Mouse (Mus musculus): ENCODE results near the gene Mlycd.

Gene Mlycd

GRCm38 (mm10) chr8:119404648-119405047 is 10.0 kb downstream of the Mlycd start:
- no peak for DNase-seq

DNA sequence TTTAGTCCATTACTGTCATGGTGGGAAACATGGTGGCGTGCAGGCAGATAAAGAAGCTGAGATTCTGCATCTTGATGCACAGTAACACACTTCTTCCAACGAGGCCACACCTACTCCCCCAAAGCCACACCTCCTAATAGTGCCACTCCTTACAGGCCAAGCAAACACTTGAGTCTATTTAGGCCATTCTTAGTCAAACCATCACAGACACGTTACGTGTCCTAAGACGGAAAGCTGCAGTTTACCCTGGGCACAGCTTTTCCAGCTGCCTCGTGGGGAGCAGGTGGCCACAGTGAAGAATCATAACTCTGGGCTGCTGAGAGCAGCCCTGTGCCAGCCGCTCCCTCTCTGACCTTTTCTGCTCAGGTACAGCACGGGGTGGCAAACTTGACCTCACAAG is 13.6 kb downstream of the Mlycd start:
- DNase-seq, result no peak

DNA sequence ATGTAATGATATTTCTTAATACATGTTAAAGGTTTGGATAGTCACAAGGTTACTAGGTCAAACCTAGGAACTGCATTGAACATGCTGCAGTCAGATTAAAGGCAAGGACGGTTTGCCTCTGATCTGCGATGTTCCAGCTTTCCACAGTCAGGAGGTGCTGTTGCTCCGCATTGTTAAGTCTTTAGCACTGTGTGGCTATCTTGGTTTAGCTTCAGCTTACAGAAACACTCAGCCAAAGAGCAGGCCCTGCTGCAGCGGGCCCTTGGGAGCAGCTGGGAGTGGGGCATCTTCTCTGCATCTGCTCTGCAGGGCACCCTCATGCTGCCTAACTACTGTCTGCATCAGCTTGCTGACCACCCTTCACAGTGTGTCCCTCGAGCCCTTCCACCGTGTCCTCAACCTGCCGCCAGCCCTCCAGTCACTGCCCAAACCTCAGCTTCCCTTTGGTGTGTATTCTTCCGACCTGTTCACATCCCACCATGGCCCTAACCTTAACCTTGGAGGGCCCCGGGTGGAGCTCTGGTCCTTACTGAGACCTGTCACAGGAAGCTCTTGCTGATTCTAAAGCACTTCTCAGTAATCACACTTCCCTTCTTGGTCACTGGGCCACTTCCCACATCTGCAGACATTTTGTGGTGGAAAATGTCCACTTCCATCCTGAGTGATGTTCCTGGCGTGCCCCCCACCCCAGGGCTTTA is 17.5 kb downstream of the Mlycd start:
- DNase-seq, result no peak

DNA sequence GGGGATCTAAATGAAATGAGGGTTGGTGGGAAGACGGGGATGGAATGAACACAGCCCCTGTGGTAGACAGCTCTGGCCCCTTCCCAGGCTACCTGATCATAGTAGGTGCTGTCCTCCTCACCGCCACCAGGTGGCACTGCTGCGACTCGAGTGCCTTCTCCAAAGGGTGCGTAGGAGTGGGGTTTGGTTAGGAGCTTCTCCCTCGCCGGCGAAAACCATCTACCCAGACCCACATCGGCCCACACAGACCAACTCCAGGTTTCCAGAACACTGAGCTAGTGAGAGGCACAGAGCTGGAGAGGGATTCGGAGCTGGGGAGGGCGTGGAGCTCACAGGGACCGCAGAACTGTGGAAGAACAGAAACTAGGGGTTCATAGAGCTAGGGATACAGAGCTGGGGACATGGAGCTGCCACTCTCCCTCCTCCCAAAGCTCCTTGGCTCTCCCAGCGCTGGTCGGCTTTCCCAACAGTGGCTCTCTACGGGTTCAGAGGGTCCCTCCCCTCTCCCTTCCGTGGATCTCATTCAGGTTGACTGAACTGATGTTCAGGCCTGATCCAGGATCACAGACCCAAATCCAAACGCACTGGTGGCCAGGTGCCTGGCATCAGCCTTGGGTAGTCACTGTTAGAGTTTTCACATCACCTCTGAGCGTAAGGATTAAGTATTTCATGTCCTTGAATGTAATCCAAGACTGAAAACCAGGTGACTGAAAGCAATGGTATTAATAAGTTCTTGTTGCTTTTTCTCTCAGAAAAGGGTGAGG is 18.2 kb downstream of the Mlycd start:
- DNase-seq, result peak; percentile 78

DNA sequence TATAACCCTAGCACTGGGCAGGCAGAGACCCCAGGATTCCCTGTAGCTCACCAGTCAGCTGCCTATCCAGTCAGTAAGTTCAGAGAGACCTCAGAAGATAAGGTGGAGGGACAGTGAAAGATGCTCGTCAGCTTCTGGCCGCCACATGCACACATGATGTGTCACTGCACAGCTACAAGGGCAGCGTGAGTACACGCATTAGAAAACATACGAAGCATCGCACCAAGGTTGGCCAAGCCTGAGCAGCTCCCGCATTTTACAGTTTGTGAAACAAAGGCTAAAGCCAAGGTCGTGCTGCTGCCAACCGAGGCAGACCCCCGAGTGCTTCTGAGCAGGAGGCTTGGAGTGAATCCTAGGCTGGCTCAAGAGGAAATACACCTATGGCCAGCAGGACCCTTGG is 18.9 kb downstream of the Mlycd start:
- DNase-seq, result no peak

DNA sequence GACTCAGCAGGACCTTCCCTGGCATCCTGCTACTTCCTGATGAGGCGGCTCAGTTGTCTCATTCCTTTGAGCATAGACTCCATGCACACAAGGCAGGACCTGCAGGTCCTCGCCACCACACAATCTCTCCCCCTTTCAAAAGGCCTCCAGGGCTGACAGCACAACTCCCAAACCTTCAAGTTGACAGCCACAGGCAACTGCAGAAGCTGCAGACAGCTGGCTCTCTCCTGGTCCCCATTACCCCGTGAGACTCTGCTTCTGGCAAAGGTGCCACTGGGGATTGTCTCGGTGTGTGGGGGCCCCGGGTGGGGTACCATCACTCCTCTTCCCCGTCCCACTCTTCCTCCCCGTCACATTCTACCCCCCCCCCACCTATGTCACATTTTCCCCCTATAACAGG is 25.6 kb downstream of the Mlycd start:
- no peak for DNase-seq

- no peak for DNase-seq
These were observed 27.0 kb downstream of the Mlycd start for GRCm38 (mm10) chr8:119421603-119422122.

- DNase-seq, result no peak
These were observed 27.5 kb downstream of the Mlycd start for GRCm38 (mm10) chr8:119422123-119422711.

DNA sequence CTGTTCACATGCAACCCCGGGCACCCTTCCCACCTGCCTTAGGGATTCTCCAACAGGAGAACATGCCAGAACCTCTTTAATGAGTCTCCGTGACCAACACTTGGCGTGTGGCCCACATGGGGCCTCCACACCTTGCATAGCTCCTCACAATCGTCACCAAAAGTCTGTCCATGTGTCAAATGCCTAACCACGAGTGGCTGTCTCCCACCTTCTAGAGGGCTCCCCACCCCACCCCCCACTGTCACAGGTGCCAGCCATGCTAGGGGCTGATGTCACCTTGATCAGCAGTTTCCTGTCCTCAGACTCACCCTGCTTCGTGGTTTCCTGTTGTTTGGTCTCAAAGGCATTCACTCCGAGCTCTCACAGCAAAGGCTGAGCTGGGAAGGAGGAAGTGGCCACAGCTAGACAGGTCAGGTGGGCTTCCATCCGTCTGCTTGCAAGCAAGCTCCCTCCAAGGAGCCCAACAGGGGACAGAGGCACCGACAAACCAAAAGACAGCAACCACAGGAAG is 29.0 kb downstream of the Mlycd start:
- no peak for DNase-seq

- DNase-seq, result no peak
These were observed 29.6 kb downstream of the Mlycd start for GRCm38 (mm10) chr8:119424199-119424733.

DNA sequence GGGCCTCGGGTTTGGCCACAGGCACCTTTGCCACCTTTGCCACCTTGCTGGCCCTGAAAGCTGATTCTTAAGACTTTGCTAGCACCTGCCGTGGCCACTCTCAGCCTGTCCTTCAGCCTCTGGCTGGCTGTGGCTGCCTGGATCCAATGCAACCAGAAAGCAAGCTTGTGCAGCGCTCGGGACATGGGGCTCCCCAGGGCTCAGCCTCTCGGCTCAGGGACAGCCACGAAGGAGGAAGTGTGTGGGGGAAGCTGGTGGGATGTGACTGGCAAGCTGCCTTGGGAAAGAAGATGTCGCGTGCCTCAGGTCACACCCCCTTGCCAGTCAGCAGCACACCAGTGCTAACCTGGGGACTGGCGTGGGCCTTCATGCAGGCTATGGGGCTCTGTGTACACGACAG is 30.1 kb downstream of the Mlycd start:
- DNase-seq, result no peak

DNA sequence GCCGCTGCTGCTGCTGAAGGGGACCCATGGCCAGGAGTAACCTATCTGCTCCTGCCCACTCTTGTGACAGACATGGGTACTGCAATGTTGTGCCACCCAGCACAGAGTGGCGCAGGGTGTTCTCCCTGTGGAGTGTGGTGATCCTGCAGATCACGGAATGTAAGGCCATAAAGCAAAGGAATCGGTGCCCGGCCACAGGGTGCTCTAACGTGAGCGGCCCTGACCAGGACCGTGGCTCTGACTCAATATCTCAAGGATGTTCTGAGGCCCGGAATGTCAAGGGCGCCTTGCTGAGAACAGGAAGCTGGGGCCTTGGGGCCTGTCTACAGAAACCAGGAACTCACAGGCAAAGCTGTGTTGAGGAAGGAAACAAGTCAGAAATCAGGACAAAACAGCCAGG is 30.9 kb downstream of the Mlycd start:
- no peak for DNase-seq

- no peak for DNase-seq
These were observed 31.5 kb downstream of the Mlycd start for GRCm38 (mm10) chr8:119426069-119426735.

- no peak for DNase-seq
These were observed 33.1 kb downstream of the Mlycd start for GRCm38 (mm10) chr8:119427634-119428349.

GRCm38 (mm10) chr8:119428350-119428740 is 33.7 kb downstream of the Mlycd start:
- DNase-seq, result no peak

DNA sequence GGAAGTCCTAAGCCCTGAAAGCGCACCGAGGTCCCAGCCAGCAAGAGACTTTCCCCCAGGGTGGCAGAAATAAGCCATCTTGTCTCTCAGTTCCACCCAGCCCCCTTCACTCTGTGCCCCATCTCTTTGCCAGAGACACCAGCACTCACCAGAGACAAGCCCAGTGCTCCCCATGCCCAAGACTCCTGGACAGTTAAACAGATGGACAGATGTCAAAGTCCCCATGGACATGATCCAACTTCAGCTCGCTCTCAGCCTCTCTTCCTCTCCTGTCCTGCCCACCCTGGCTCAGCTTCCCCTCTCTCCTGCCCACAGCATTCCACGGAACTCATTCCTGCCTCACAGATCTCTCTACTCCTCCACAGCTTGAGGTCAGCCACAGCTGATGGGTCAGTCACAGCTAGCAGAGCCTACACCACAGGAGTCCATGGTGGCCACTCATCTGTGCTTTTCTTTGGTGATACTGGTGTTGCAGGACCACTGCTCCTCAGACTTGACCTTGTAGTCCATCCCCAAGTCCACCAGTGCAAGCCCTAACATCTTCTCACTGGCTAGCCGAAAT is 34.2 kb downstream of the Mlycd start:
- DNase-seq, result no peak

- DNase-seq, result no peak
These were observed 34.9 kb downstream of the Mlycd start for GRCm38 (mm10) chr8:119429552-119429951.

GRCm38 (mm10) chr8:119430250-119430649 is 35.6 kb downstream of the Mlycd start:
- DNase-seq, result no peak

GRCm38 (mm10) chr8:119430690-119431089 is 36.0 kb downstream of the Mlycd start:
- DNase-seq, result no peak

DNA sequence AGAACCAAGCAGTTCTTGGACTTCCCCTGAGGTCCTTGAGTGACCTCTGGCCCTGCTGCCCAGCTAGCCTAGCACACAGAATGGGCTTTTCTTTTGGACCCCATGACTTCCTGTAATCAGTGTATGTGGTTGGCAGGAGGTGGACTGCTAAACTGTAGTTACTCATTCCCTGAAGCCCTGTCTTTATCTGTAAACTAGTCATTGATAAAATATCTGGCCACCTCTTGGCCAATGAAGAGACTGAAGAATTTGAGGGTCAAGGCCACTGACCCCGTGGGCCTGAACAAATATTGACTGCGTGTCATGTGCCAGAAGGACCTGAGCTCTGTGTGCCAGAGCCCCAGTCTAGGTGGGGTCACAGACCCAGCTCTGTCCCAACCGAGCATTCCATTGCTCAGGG is 37.7 kb downstream of the Mlycd start:
- no peak for DNase-seq

- no peak for DNase-seq
These were observed 39.0 kb downstream of the Mlycd start, which contains the start of gene Osgin1 for GRCm38 (mm10) chr8:119433582-119434174. TSS of gene Osgin1 (plus strand) at chr8:119434124.

Measured in right cerebral cortex, postnatal 25 days (tissue).